Comparison of ENCODE assay signal across 8 mouse cellular contexts in the genomic region with DNA sequence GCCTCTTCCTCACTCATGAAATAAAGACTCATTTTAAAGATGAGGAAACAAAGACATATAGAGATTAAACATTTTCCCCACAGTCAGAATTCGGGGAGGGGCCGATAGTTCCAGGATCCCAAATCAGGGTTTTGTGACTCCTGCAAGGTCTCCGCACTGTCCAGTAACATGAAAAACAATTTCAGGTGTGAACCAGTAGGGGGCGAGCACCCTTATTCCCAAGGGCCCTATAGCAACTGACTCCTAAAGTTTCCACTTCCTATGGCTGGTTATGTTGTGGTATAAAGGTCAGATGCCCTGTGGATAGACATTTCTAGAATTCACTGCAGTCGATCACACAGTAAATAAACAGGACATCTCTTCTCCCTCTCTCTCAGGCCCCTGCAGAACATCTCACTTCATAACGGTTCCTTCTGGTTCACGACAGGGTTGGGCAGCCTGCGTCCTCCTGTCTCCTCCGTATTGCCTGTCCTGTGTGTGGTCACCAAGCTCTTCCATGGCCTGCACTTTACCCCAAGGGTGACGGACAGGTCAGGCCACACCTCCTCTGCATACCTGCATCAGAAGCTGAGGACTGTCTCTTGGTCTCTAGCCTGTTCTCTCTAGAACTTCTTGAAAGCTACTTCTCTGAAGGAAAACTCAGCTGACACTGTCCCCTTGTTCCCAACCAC. TPM values are rescaled to one million over a fixed set of nuclear protein-coding genes. Genes with fewer than 3 reads are reported as not detected.
DNase-seq lines count a peak whose midpoint lies in the region; ATAC-seq and TF ChIP-seq lines count a peak whose summit lies in the region.

No protein-coding gene starts in this region.

- intact Hi-C loops in left cerebral cortex, postnatal 10 days (cut with DNase I) = no loop called here

- no peak for DNase-seq in ES-E14 (ENCODE audit: low read depth, low spot score)
- DNase-seq in embryo, embryonic 9.5 days (ENCODE audit: extremely low spot score) = peak; percentile 22
- DNase-seq in lung, postnatal 0 days (ENCODE audit: low spot score) = peak; percentile 61
- DNase-seq in left cerebral cortex, postnatal 10 days (ENCODE audit: extremely low spot score in 1 of 2, low spot score in 2 of 2) = no peak
- no peak for DNase-seq in layer of hippocampus, adult 9-11 months
- DNase-seq in adrenal gland, postnatal 36 days = no peak

- TF ChIP-seq CTCF in lung, postnatal 0 days (IDR thresholded peaks at IDR 0.05) = peak; percentile 78

- no peaks in the 10 kb centered on the region for H3K4me1 ChIP-seq in hindbrain, embryonic 16.5 days (ENCODE audit: control insufficient read depth, insufficient read depth, low read depth, low read length)
- H3K4me1 ChIP-seq in hindbrain, embryonic 12.5 days = no peaks in the 10 kb centered on the region
- H3K4me1 ChIP-seq in ES-E14 (ENCODE audit: control insufficient read depth in 2 of 2, insufficient read depth in 2 of 2, low read length in 2 of 2, poor library complexity in 1 of 2) = peaks cover 0 to 4% of the 10 kb centered on the region in 2 experiments; a peak in 2 of 4 replicates
- no peaks in the 10 kb centered on the region for H3K4me1 ChIP-seq in lung, postnatal 0 days (ENCODE audit: insufficient read depth, low read depth, low read length)

- H3K9me3 ChIP-seq in hindbrain, embryonic 16.5 days (ENCODE audit: control insufficient read depth, low read length) = no peaks in the 10 kb centered on the region
- H3K9me3 ChIP-seq in hindbrain, embryonic 12.5 days (replicated peaks) = no peaks in the 10 kb centered on the region
- H3K9me3 ChIP-seq in ES-E14 (ENCODE audit: control insufficient read depth, insufficient read depth, low read depth, low read length) = no peaks in the 10 kb centered on the region
- no peaks in the 10 kb centered on the region for H3K9me3 ChIP-seq in lung, postnatal 0 days (ENCODE audit: low read length)

- H3K36me3 ChIP-seq in hindbrain, embryonic 16.5 days (ENCODE audit: control insufficient read depth, insufficient read depth, low read length) = no peaks in the 10 kb centered on the region
- H3K36me3 ChIP-seq in hindbrain, embryonic 12.5 days = peaks cover 4% of the 10 kb centered on the region; the same call in 1 of the 2 replicates
- peaks cover 16% of the 10 kb centered on the region for H3K36me3 ChIP-seq in ES-E14 (ENCODE audit: control insufficient read depth, insufficient read depth, low read length, poor library complexity, severe bottlenecking)
- peaks cover 40% of the 10 kb centered on the region for H3K36me3 ChIP-seq in lung, postnatal 0 days (ENCODE audit: insufficient read depth, low read length)

- no peak overlapping the region for H3K4me3 ChIP-seq in hindbrain, embryonic 16.5 days (ENCODE audit: low read length)
- H3K4me3 ChIP-seq in hindbrain, embryonic 12.5 days = no peak overlapping the region
- no peak overlapping the region for H3K4me3 ChIP-seq in ES-E14 (ENCODE audit: insufficient read depth in 1 of 2, low read depth in 1 of 2, low read length in 2 of 2, poor library complexity in 1 of 2, severe bottlenecking in 1 of 2)
- no peak overlapping the region for H3K4me3 ChIP-seq in lung, postnatal 0 days (ENCODE audit: low read depth, low read length)

- H3K9ac ChIP-seq in hindbrain, embryonic 16.5 days (ENCODE audit: low read depth, low read length) = no peak overlapping the region
- H3K9ac ChIP-seq in hindbrain, embryonic 12.5 days = no peak overlapping the region
- H3K9ac ChIP-seq in ES-E14 (ENCODE audit: insufficient read depth, low read depth, low read length, poor library complexity, severe bottlenecking) = no peak overlapping the region
- no peak overlapping the region for H3K9ac ChIP-seq in lung, postnatal 0 days (replicated peaks; ENCODE audit: low read depth)

- H3K27ac ChIP-seq in hindbrain, embryonic 16.5 days (ENCODE audit: low read depth, low read length) = no peak overlapping the region
- H3K27ac ChIP-seq in hindbrain, embryonic 12.5 days = no peak overlapping the region
- no peak overlapping the region for H3K27ac ChIP-seq in ES-E14 (ENCODE audit: insufficient read depth, low read depth, low read length, poor library complexity, severe bottlenecking)
- no peak overlapping the region for H3K27ac ChIP-seq in lung, postnatal 0 days (ENCODE audit: low read length)

- TF ChIP-seq EP300 in lung, postnatal 0 days (IDR thresholded peaks at IDR 0.05) = no peak

- no peak overlapping the region for H3K4me2 ChIP-seq in hindbrain, embryonic 16.5 days (ENCODE audit: low read length)
- no peak overlapping the region for H3K4me2 ChIP-seq in hindbrain, embryonic 12.5 days (replicated peaks)
- H3K4me2 ChIP-seq in lung, postnatal 0 days (replicated peaks; ENCODE audit: low read depth, low read length) = no peak overlapping the region

- in situ Hi-C loops in ES-E14 (cut with MboI; ENCODE audit: low sequenced_read_pairs in 2 of 2, unreplicated experiment in 2 of 2) = no loop called here

- 0 out of 2 replicates have a peak, but pooled peaks have one; percentile 35 for ATAC-seq in hindbrain, embryonic 16.5 days
- ATAC-seq in hindbrain, embryonic 12.5 days (ENCODE audit: low FRiP score) = no peak
- peak; percentile 76 for ATAC-seq in lung, postnatal 0 days

- WGBS in hindbrain, embryonic 16.5 days = 79% methylated on average over 10 of the region's 10 CpGs
- WGBS in hindbrain, embryonic 12.5 days = 82% methylated on average over 10 of the region's 10 CpGs
- WGBS in lung, postnatal 0 days = 65% methylated on average over 10 of the region's 10 CpGs

- H3K27me3 ChIP-seq in hindbrain, embryonic 16.5 days (replicated peaks; ENCODE audit: control insufficient read depth, insufficient read depth, low read length) = no peaks in the 10 kb centered on the region
- H3K27me3 ChIP-seq in hindbrain, embryonic 12.5 days = no peaks in the 10 kb centered on the region
- H3K27me3 ChIP-seq in lung, postnatal 0 days (replicated peaks; ENCODE audit: insufficient read depth, low read length) = no peaks in the 10 kb centered on the region

TF ChIP-seq in ES-E14, 5 proteins besides CTCF, POLR2A, EP300 and RAD21:
- 0 out of 2 replicates have a peak, but pooled peaks have one; percentile 1 for TF ChIP-seq ZC3H11A (IDR thresholded peaks at IDR 0.05; ENCODE audit: borderline replicate concordance, low read depth, low read length)
- no peak for TF ChIP-seq MAFK (IDR thresholded peaks at IDR 0.05; ENCODE audit: insufficient read depth, low read depth, low read length)
- no peak for TF ChIP-seq CHD2 (IDR thresholded peaks at IDR 0.05; ENCODE audit: low read depth, low read length)
- TF ChIP-seq ZNF384 (IDR thresholded peaks at IDR 0.05; ENCODE audit: low read depth, low read length) = no peak
- TF ChIP-seq HCFC1 (IDR thresholded peaks at IDR 0.05; ENCODE audit: borderline replicate concordance, insufficient read depth, low read length) = no peak

RNA-seq across cellular contexts. Expression of gene Asah2, which starts 19.3 kb away (rescaled TPM):
- 0.99 and 1.1 TPM in 2 replicates for polyA plus RNA-seq in hindbrain, embryonic 16.5 days (2015; fragmentation: Nextera tagmentation; extraction: Ambion mirVana)
- polyA plus RNA-seq in hindbrain, embryonic 12.5 days (2016; fragmentation: Nextera tagmentation; extraction: Ambion mirVana) = 0.56 and 0.76 TPM in 2 replicates
- total RNA-seq in ES-E14 (2012; rRNA removed) = 0.54 and 0.63 TPM in 2 replicates
- 2.1 and 2.5 TPM in 2 replicates for polyA plus RNA-seq in lung, postnatal 0 days (2015; fragmentation: Nextera tagmentation; extraction: Ambion mirVana)
- total RNA-seq in left cerebral cortex, postnatal 10 days (2021) = 1 to 10 TPM; 3.5 to 5.2 TPM
- 10 to 100 TPM; 19.3 to 24.2 TPM for total RNA-seq in adrenal gland, postnatal 36 days (2021)

Comparison
In these comparisons a context has a peak if more than half of its experiments do, and no peak if none do; other contexts are left out.
1. DNase-seq: peak in embryo, embryonic 9.5 days (single experiment) and lung, postnatal 0 days (single experiment); none in ES-E14 (single experiment), left cerebral cortex, postnatal 10 days (0 of 2), layer of hippocampus, adult 9-11 months (single experiment) and adrenal gland, postnatal 36 days (0 of 2).